Mouse (Mus musculus): ENCODE results near the gene Egf. TPM values are rescaled to one million over a fixed set of nuclear protein-coding genes. Genes with fewer than 3 reads are reported as not detected.

The Egf gene
- polyA plus RNA-seq, 1 experiment from 2014 or later, result 0.54 TPM

GRCm38 (mm10) chr3:129725592-129725991 is 29.5 kb downstream of the Egf start:
- Histone ChIP-seq H3K4me1 (ENCODE audit: insufficient read depth, low read depth, low read length) (no peaks in the 10 kb centered on the region), H3K4me2 (replicated peaks; ENCODE audit: low read depth, low read length) (peak overlapping the region; percentile 63), H3K27ac (ENCODE audit: low read length) (no peak overlapping the region), H3K9me3 (ENCODE audit: low read length) (no peaks in the 10 kb centered on the region), H3K4me3 (ENCODE audit: low read depth, low read length) (no peak overlapping the region), H3K36me3 (ENCODE audit: insufficient read depth, low read length) (no peaks in the 10 kb centered on the region), H3K9ac (replicated peaks; ENCODE audit: low read depth) (no peak overlapping the region), H3K27me3 (replicated peaks; ENCODE audit: insufficient read depth, low read length) (no peaks in the 10 kb centered on the region)
- ATAC-seq, result no peak
- TF ChIP-seq CTCF (IDR thresholded peaks at IDR 0.05) (no peak), EP300 (IDR thresholded peaks at IDR 0.05) (no peak)
- WGBS, result 75% methylated on average over 5 of the region's 5 CpGs
- no peak for DNase-seq (ENCODE audit: low spot score)

DNA sequence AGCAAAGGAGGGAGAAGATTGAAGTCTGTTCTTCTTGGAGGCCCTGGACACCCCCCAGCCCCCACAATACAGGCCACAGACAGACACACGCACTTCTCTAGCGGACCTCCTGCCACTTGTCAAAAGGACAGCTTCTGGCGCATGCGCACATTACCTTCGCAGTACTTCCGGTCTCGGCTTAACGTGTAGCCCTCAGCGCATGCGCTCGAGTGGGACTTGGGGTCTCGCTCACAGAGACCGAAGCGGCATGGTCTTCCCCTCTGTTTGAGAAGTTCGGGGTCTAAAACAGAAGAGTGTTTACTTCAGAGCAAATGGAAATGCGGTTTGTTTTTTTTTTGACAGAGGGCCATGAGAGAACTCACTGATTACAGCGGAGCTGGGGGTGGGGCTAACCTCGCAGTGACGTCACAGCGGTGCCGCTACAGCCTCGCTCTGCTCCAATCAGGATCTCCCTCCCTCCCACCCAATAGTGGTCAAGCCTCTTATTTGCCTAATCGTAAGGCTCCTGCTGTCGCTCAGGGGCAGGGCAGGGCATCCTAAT is 30.1 kb downstream of the Egf start:
- DNase-seq (ENCODE audit: low spot score), result peak; percentile 98
- Histone ChIP-seq H3K4me2 (replicated peaks; ENCODE audit: low read depth, low read length) (peak overlapping the region; percentile 63), H3K9ac (replicated peaks; ENCODE audit: low read depth) (peak overlapping the region; percentile 38; the same call in 1 of the 2 replicates), H3K4me1 (ENCODE audit: insufficient read depth, low read depth, low read length) (no peaks in the 10 kb centered on the region), H3K36me3 (ENCODE audit: insufficient read depth, low read length) (no peaks in the 10 kb centered on the region), H3K27me3 (replicated peaks; ENCODE audit: insufficient read depth, low read length) (no peaks in the 10 kb centered on the region), H3K27ac (ENCODE audit: low read length) (peak overlapping the region; percentile 71), H3K4me3 (ENCODE audit: low read depth, low read length) (peak overlapping the region; percentile 49), H3K9me3 (ENCODE audit: low read length) (no peaks in the 10 kb centered on the region)
- TF ChIP-seq CTCF (IDR thresholded peaks at IDR 0.05) (no peak), EP300 (IDR thresholded peaks at IDR 0.05) (no peak)
- whole genome bisulfite sequencing, result under 1% methylated on average over 24 of the region's 24 CpGs
- peak; percentile 98 for ATAC-seq

DNA sequence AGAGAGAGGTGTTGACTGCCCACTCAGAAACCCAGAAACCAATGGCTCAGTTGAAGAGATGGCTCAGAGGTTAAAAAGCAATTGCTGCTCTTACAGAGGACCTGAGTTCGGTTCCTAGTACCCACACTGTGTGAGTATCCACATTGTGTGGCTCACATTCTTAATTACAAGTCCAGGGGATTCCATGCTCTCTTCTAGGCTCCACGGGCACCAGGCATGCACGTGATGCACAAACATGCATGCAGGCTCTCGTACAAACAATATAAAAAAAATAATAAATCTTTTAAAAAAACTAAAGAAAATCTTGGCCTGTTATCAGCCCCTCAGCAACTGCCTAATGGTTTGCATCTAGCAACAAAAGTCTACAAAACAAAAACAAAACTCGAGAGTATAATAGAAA is 30.6 kb downstream of the Egf start:
- ATAC-seq, result no peak
- Histone ChIP-seq H3K9me3 (ENCODE audit: low read length) (no peaks in the 10 kb centered on the region), H3K27me3 (replicated peaks; ENCODE audit: insufficient read depth, low read length) (no peaks in the 10 kb centered on the region), H3K27ac (ENCODE audit: low read length) (peak overlapping the region; percentile 71; the same call in 1 of the 2 replicates), H3K4me3 (ENCODE audit: low read depth, low read length) (peak overlapping the region; percentile 49), H3K36me3 (ENCODE audit: insufficient read depth, low read length) (no peaks in the 10 kb centered on the region), H3K4me2 (replicated peaks; ENCODE audit: low read depth, low read length) (peak overlapping the region; percentile 63), H3K4me1 (ENCODE audit: insufficient read depth, low read depth, low read length) (no peaks in the 10 kb centered on the region), H3K9ac (replicated peaks; ENCODE audit: low read depth) (peak overlapping the region; percentile 38; the same call in 1 of the 2 replicates)
- WGBS, result 70% methylated on average over 5 of the region's 5 CpGs
- TF ChIP-seq CTCF (IDR thresholded peaks at IDR 0.05), result no peak
- no peak for TF ChIP-seq EP300 (IDR thresholded peaks at IDR 0.05)
- DNase-seq (ENCODE audit: low spot score), result no peak

GRCm38 (mm10) chr3:129723311-129723710 is 31.8 kb downstream of the Egf start:
- no peaks in the 10 kb centered on the region for H3K36me3 ChIP-seq (ENCODE audit: insufficient read depth, low read length)
- ATAC-seq, result no peak

GRCm38 (mm10) chr3:129714542-129715145 is 40.5 kb downstream of the Egf start:
- no peaks in the 10 kb centered on the region for H3K4me1 ChIP-seq (ENCODE audit: insufficient read depth, low read depth, low read length)
- no peak overlapping the region for H3K9ac ChIP-seq (replicated peaks; ENCODE audit: low read depth)
- no peak overlapping the region for H3K4me2 ChIP-seq (replicated peaks; ENCODE audit: low read depth, low read length)
- no peak overlapping the region for H3K4me3 ChIP-seq (ENCODE audit: low read depth, low read length)
- DNase-seq (ENCODE audit: low spot score) (no peak), ATAC-seq (no peak)
- TF ChIP-seq EP300 (IDR thresholded peaks at IDR 0.05) (no peak), CTCF (IDR thresholded peaks at IDR 0.05) (no peak)
- H3K27ac ChIP-seq (ENCODE audit: low read length), result no peak overlapping the region
- no peaks in the 10 kb centered on the region for H3K9me3 ChIP-seq (ENCODE audit: low read length)
- no peaks in the 10 kb centered on the region for H3K27me3 ChIP-seq (replicated peaks; ENCODE audit: insufficient read depth, low read length)
- WGBS, result 62% methylated on average over 15 of the region's 15 CpGs
- no peaks in the 10 kb centered on the region for H3K36me3 ChIP-seq (ENCODE audit: insufficient read depth, low read length)

More at GRCm38 (mm10) chr3:129723311-129723710, 31.8 kb downstream of the Egf start:
- Histone ChIP-seq H3K4me2 (replicated peaks; ENCODE audit: low read depth, low read length) (no peak overlapping the region), H3K27ac (ENCODE audit: low read length) (no peak overlapping the region), H3K27me3 (replicated peaks; ENCODE audit: insufficient read depth, low read length) (no peaks in the 10 kb centered on the region), H3K4me1 (ENCODE audit: insufficient read depth, low read depth, low read length) (no peaks in the 10 kb centered on the region), H3K4me3 (ENCODE audit: low read depth, low read length) (no peak overlapping the region), H3K9ac (replicated peaks; ENCODE audit: low read depth) (no peak overlapping the region), H3K9me3 (ENCODE audit: low read length) (no peaks in the 10 kb centered on the region)
- DNase-seq (ENCODE audit: low spot score), result no peak
- no peak for TF ChIP-seq EP300 (IDR thresholded peaks at IDR 0.05)
- no peak for TF ChIP-seq CTCF (IDR thresholded peaks at IDR 0.05)
- 65% methylated on average over 4 of the region's 4 CpGs for WGBS

GRCm38 (mm10) chr3:129708157-129708556 is 47.0 kb downstream of the Egf start:
- no peak overlapping the region for H3K27ac ChIP-seq (ENCODE audit: low read length)
- peak; percentile 80 for DNase-seq (ENCODE audit: low spot score)
- WGBS, result 15% methylated on average over 5 of the region's 5 CpGs
- no peaks in the 10 kb centered on the region for H3K9me3 ChIP-seq (ENCODE audit: low read length)
- no peak overlapping the region for H3K4me2 ChIP-seq (replicated peaks; ENCODE audit: low read depth, low read length)
- H3K4me1 ChIP-seq (ENCODE audit: insufficient read depth, low read depth, low read length), result no peaks in the 10 kb centered on the region
- no peak overlapping the region for H3K9ac ChIP-seq (replicated peaks; ENCODE audit: low read depth)
- H3K27me3 ChIP-seq (replicated peaks; ENCODE audit: insufficient read depth, low read length), result no peaks in the 10 kb centered on the region
- H3K36me3 ChIP-seq (ENCODE audit: insufficient read depth, low read length), result no peaks in the 10 kb centered on the region
- no peak overlapping the region for H3K4me3 ChIP-seq (ENCODE audit: low read depth, low read length)
- peak; percentile 48 for ATAC-seq
- TF ChIP-seq CTCF (IDR thresholded peaks at IDR 0.05) (peak; percentile 79), EP300 (IDR thresholded peaks at IDR 0.05) (no peak)
